Mouse (Mus musculus) liver, embryonic 15.5 days (tissue): ENCODE measurements around the gene Gpr75. TPM values are rescaled to one million over a fixed set of nuclear protein-coding genes. Genes with fewer than 3 reads are reported as not detected.

Source experiments
- polyA plus RNA-seq: library from polyadenylated mRNA; unstranded; fragments of >200 nt; fragmentation: Nextera tagmentation; extraction: Ambion mirVana; gene quantifications from 2 replicates; pipeline ENCODE4 v1.2.1, GENCODE M21; 2015

The Gpr75 gene
- polyA plus RNA-seq, 1 experiment from 2014 or later: 0.05 TPM

Other genes with a start within 250 kb of the Gpr75 start
- gene Acyp2, start 235.8 kb upstream of the Gpr75 start, polyA plus RNA-seq: 2.3 and 2.7 TPM in 2 replicates
- 7.6 and 9.2 TPM in 2 replicates for gene Psme4, start 113.6 kb upstream of the Gpr75 start, polyA plus RNA-seq
- 11.5 and 12.9 TPM in 2 replicates for gene Asb3, start 58 bp downstream of the Gpr75 start, polyA plus RNA-seq
- 5.9 and 7.2 TPM in 2 replicates for gene Erlec1, start 69.0 kb downstream of the Gpr75 start, polyA plus RNA-seq
- gene Chac2, start 101.0 kb downstream of the Gpr75 start, polyA plus RNA-seq: 87.4 and 96.8 TPM in 2 replicates